ENCODE assay signal across 10 mouse cellular contexts in the genomic region with DNA sequence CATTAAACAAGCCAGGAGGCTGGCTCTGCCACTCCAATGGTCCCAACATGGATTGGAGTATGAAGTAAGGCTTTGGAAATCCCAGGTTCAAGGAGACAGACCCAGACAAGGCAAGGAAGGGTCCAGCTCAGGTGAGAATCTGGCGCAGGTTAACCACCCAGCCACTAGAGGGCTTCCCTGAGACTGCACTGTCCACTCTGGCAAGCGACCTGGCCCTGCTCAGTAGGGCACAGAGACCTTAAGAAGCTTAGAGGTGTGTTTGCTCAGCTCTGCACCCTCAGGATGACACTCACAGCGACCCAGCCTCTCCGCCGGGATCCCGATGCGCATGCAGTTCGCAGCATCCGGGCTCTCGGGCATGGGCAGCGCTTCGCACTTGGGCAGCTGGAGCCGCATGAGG.
A peak's percentile ranks its signal among the peaks of the same experiment; 100 is the strongest.
DNase-seq lines count a peak whose midpoint lies in the region; ATAC-seq and TF ChIP-seq lines count a peak whose summit lies in the region.
"Had no signal": no experiment of that assay in that cellular context is flagged by ENCODE, and none has a peak within 500 bp of the region (broad histone marks: within the 10 kb centered on the region; RNA-seq: fewer than 3 reads in every experiment).

No protein-coding gene starts in this region.

- DNase-seq in heart, postnatal 0 days (ENCODE audit: low spot score) = no peak
- DNase-seq in heart, postnatal 4 days = no peak
- DNase-seq in ovary, postnatal 14 days (ENCODE audit: low spot score) = peak; percentile 13
- no peak for DNase-seq in ovary, postnatal 36 days (ENCODE audit: low spot score)
- peak; percentile 19 for DNase-seq in induced T-regulatory cell, adult 2 months (ENCODE audit: low read depth)
- DNase-seq in thymus, postnatal 36 days = peak; percentile 15 to 23
- DNase-seq in heart, adult 18-20 months = no peak

- no peak overlapping the region for H3K9ac ChIP-seq in heart, postnatal 0 days (replicated peaks; ENCODE audit: low read depth, low read length)
- no peak overlapping the region for H3K9ac ChIP-seq in forebrain, embryonic 16.5 days (replicated peaks; ENCODE audit: low read depth, low read length)

- H3K36me3 ChIP-seq in heart, postnatal 0 days (replicated peaks; ENCODE audit: control insufficient read depth, insufficient read depth, low read length) = 0 out of 2 replicates have a peak, but pooled peaks cover 8% of the 10 kb centered on the region
- no peaks in the 10 kb centered on the region for H3K36me3 ChIP-seq in forebrain, embryonic 16.5 days (ENCODE audit: control insufficient read depth, insufficient read depth)

- TF ChIP-seq EP300 in heart, postnatal 0 days (IDR thresholded peaks at IDR 0.05; ENCODE audit: low read depth) = no peak

- H3K9me3 ChIP-seq in heart, postnatal 0 days (replicated peaks; ENCODE audit: control insufficient read depth, low read length) = no peaks in the 10 kb centered on the region
- H3K9me3 ChIP-seq in forebrain, embryonic 16.5 days (ENCODE audit: control insufficient read depth, low read length) = no peaks in the 10 kb centered on the region
- H3K9me3 ChIP-seq: limb, embryonic 10.5 days; midbrain, embryonic 10.5 days had no signal

- no peak overlapping the region for H3K4me2 ChIP-seq in heart, postnatal 0 days (ENCODE audit: low read depth, low read length)
- no peak overlapping the region for H3K4me2 ChIP-seq in forebrain, embryonic 16.5 days (ENCODE audit: low read length)

- H3K4me1 ChIP-seq in heart, postnatal 0 days (ENCODE audit: control insufficient read depth, insufficient read depth) = no peaks in the 10 kb centered on the region
- H3K4me1 ChIP-seq in forebrain, embryonic 16.5 days (replicated peaks; ENCODE audit: control insufficient read depth, insufficient read depth, low read length) = peaks cover 16% of the 10 kb centered on the region

- TF ChIP-seq CTCF in heart, postnatal 0 days (IDR thresholded peaks at IDR 0.05; ENCODE audit: low read depth) = peak; percentile 29

- no peak overlapping the region for H3K27ac ChIP-seq in heart, postnatal 0 days (ENCODE audit: low read depth)
- H3K27ac ChIP-seq in forebrain, embryonic 16.5 days (ENCODE audit: low read length) = no peak overlapping the region
- H3K27ac ChIP-seq: limb, embryonic 10.5 days; midbrain, embryonic 10.5 days had no signal

- no peak overlapping the region for H3K4me3 ChIP-seq in heart, postnatal 0 days (ENCODE audit: low read depth, low read length)
- H3K4me3 ChIP-seq in forebrain, embryonic 16.5 days (replicated peaks; ENCODE audit: low read length) = no peak overlapping the region
- H3K4me3 ChIP-seq: limb, embryonic 10.5 days; midbrain, embryonic 10.5 days had no signal

- no peaks in the 10 kb centered on the region for H3K27me3 ChIP-seq in heart, postnatal 0 days (ENCODE audit: control insufficient read depth, insufficient read depth, low read length)
- no peaks in the 10 kb centered on the region for H3K27me3 ChIP-seq in forebrain, embryonic 16.5 days (replicated peaks; ENCODE audit: control insufficient read depth, insufficient read depth, low read length)

- 89% methylated on average over 13 of the region's 13 CpGs for WGBS in heart, postnatal 0 days
- WGBS in forebrain, embryonic 16.5 days = 73% methylated on average over 13 of the region's 13 CpGs

- ATAC-seq in heart, postnatal 0 days (ENCODE audit: insufficient read depth, low read depth) = no peak
- ATAC-seq in forebrain, embryonic 16.5 days = no peak

Comparison
In these comparisons a context has a peak if more than half of its experiments do, and no peak if none do; other contexts are left out.
1. DNase-seq: peak in ovary, postnatal 14 days (single experiment), induced T-regulatory cell, adult 2 months (single experiment) and thymus, postnatal 36 days (2 of 2); none in heart, postnatal 0 days (single experiment), heart, postnatal 4 days (single experiment), ovary, postnatal 36 days (single experiment) and heart, adult 18-20 months (0 of 2).